Mouse (Mus musculus) embryonic facial prominence, embryonic 10.5 days (tissue): ENCODE results near the gene Eci1. TPM values are rescaled to one million over a fixed set of nuclear protein-coding genes. Genes with fewer than 3 reads are reported as not detected.
"Not testable (repeated sequence)": the region's sequence is repeated elsewhere in the genome, so short reads cannot be mapped to it uniquely, and the experiment has no call there.

Experiments
- DNase-seq: peaks from one replicate; pipeline ENCODE4 v3.0.0-alpha.2; 2017; ENCODE audit warnings: low spot score
- H3K27ac ChIP-seq: fragments of 300-500 bp; sonication (generic); replicated peaks from 2 replicates; pipeline ENCODE4 v1.5.1; 2016; ENCODE audit warnings: mild to moderate bottlenecking
- H3K27me3 ChIP-seq: fragments of 300-500 bp; sonication (generic); replicated peaks from 2 replicates; pipeline ENCODE4 v1.6.1; 2016; ENCODE audit warnings: low read depth, mild to moderate bottlenecking; ENCODE audit not compliant: poor library complexity, severe bottlenecking
- H3K36me3 ChIP-seq: fragments of 300-500 bp; sonication (generic); replicated peaks from 2 replicates; pipeline ENCODE4 v1.6.1; 2016; ENCODE audit warnings: mild to moderate bottlenecking, moderate library complexity
- H3K4me1 ChIP-seq: fragments of 300-500 bp; sonication (generic); 2 replicates; pipeline ENCODE4 v1.6.1; 2016
- H3K4me3 ChIP-seq: fragments of 300-500 bp; sonication (generic); 2 replicates; pipeline ENCODE4 v1.5.1; 2016; ENCODE audit warnings: mild to moderate bottlenecking, moderate library complexity
- H3K9me3 ChIP-seq: fragments of 300-500 bp; sonication (generic); 2 replicates; pipeline ENCODE4 v1.6.1; 2016; ENCODE audit warnings: mild to moderate bottlenecking
- WGBS: fragments of 180-500 bp; shearing (Covaris S2); methylation state at CpG from one replicate; pipeline ENCODE4 v1.1.7; 2016; 5-methylcytosine and 5-hydroxymethylcytosine counted together
- polyA plus RNA-seq: library from polyadenylated mRNA; unstranded; fragments of >200 nt; fragmentation: Nextera tagmentation; extraction: Ambion mirVana; gene quantifications from 2 replicates; pipeline ENCODE4 v1.2.1, GENCODE M21; 2016

The Eci1 gene
- polyA plus RNA-seq, 1 experiment from 2014 or later: 89.0 TPM

- H3K36me3 ChIP-seq: peaks cover 60% of the 10 kb centered on the region
- under 1% methylated on average over 21 of the region's 21 CpGs for WGBS
- no peaks in the 10 kb centered on the region for H3K27me3 ChIP-seq
- peak overlapping the region; percentile 97 for H3K27ac ChIP-seq
- no peak for DNase-seq
- peak overlapping the region; percentile 84 for H3K4me3 ChIP-seq
- H3K9me3 ChIP-seq: no peaks in the 10 kb centered on the region
- peaks cover 28% of the 10 kb centered on the region for H3K4me1 ChIP-seq
Observed at GRCm38 (mm10) chr17:24415011-24415410, 11.4 kb upstream of the Eci1 start.

GRCm38 (mm10) chr17:24416051-24416652 is 10.3 kb upstream of the Eci1 start:
- DNase-seq: no peak
- WGBS: 89% methylated on average over 3 of the region's 3 CpGs
- Histone ChIP-seq H3K27me3 (no peaks in the 10 kb centered on the region), H3K36me3 (peaks cover 63% of the 10 kb centered on the region), H3K4me1 (peaks cover 28% of the 10 kb centered on the region), H3K27ac (no peak overlapping the region), H3K9me3 (no peaks in the 10 kb centered on the region), H3K4me3 (peak overlapping the region; percentile 84)

- DNase-seq: no peak
- 94% methylated on average over 4 of the region's 4 CpGs for WGBS
- peaks cover 80% of the 10 kb centered on the region for H3K36me3 ChIP-seq
Observed at GRCm38 (mm10) chr17:24423114-24423513, 3.3 kb upstream of the Eci1 start.

GRCm38 (mm10) chr17:24424489-24424888 is 2.0 kb upstream of the Eci1 start:
- 88% methylated on average over 5 of the region's 5 CpGs for WGBS
- Histone ChIP-seq H3K27me3 (no peaks in the 10 kb centered on the region), H3K36me3 (peaks cover 70% of the 10 kb centered on the region), H3K27ac (no peak overlapping the region), H3K9me3 (no peaks in the 10 kb centered on the region), H3K4me3 (no peak overlapping the region), H3K4me1 (peaks cover 12% of the 10 kb centered on the region)
- no peak for DNase-seq

More at GRCm38 (mm10) chr17:24423114-24423513, 3.3 kb upstream of the Eci1 start:
- H3K4me3 ChIP-seq: no peak overlapping the region
- H3K9me3 ChIP-seq: no peaks in the 10 kb centered on the region
- peaks cover 12% of the 10 kb centered on the region for H3K4me1 ChIP-seq
- H3K27me3 ChIP-seq: no peaks in the 10 kb centered on the region
- H3K27ac ChIP-seq: no peak overlapping the region

GRCm38 (mm10) chr17:24425326-24425725 is 1.1 kb upstream of the Eci1 start:
- H3K9me3 ChIP-seq, H3K27me3 ChIP-seq, H3K4me3 ChIP-seq, DNase-seq, H3K27ac ChIP-seq: not testable (repeated sequence)
- H3K36me3 ChIP-seq: peaks cover 70% of the 10 kb centered on the region
- H3K4me1 ChIP-seq: peaks cover 12% of the 10 kb centered on the region
- WGBS: 91% methylated on average over 6 of the region's 8 CpGs

GRCm38 (mm10) chr17:24425905-24426304 is 536 bp upstream of the Eci1 start:
- 89% methylated on average over 7 of the region's 7 CpGs for WGBS
- peaks cover 12% of the 10 kb centered on the region for H3K4me1 ChIP-seq
- no peaks in the 10 kb centered on the region for H3K9me3 ChIP-seq
- H3K36me3 ChIP-seq: peaks cover 70% of the 10 kb centered on the region
- H3K4me3 ChIP-seq: peak overlapping the region; percentile 81; the same call in 1 of the 2 replicates
- H3K27me3 ChIP-seq: no peaks in the 10 kb centered on the region
- H3K27ac ChIP-seq: no peak overlapping the region
- no peak for DNase-seq

GRCm38 (mm10) chr17:24427170-24427557 is 723 bp downstream of the Eci1 start:
- Histone ChIP-seq H3K9me3 (no peaks in the 10 kb centered on the region), H3K4me3 (peak overlapping the region; percentile 81), H3K4me1 (peaks cover 12% of the 10 kb centered on the region), H3K36me3 (peaks cover 63% of the 10 kb centered on the region), H3K27ac (peak overlapping the region; percentile 97), H3K27me3 (no peaks in the 10 kb centered on the region)
- WGBS: 11% methylated on average over 8 of the region's 8 CpGs
- peak; percentile 37 for DNase-seq

GRCm38 (mm10) chr17:24429201-24429983 is 3.0 kb downstream of the Eci1 start:
- no peak for DNase-seq
- Histone ChIP-seq H3K4me1 (peaks cover 12% of the 10 kb centered on the region), H3K27ac (no peak overlapping the region), H3K27me3 (no peaks in the 10 kb centered on the region), H3K36me3 (peaks cover 62% of the 10 kb centered on the region), H3K9me3 (no peaks in the 10 kb centered on the region), H3K4me3 (0 out of 2 replicates have a peak overlapping the region, but pooled peaks have one; percentile 8)
- WGBS: 88% methylated on average over 14 of the region's 14 CpGs

GRCm38 (mm10) chr17:24437016-24437415 is 10.6 kb downstream of the Eci1 start:
- 76% methylated on average over 5 of the region's 5 CpGs for WGBS
- H3K4me1 ChIP-seq: no peaks in the 10 kb centered on the region
- DNase-seq: peak; percentile 24
- H3K36me3 ChIP-seq: peaks cover 96% of the 10 kb centered on the region
- H3K27ac ChIP-seq: no peak overlapping the region
- no peaks in the 10 kb centered on the region for H3K27me3 ChIP-seq
- no peak overlapping the region for H3K4me3 ChIP-seq
- no peaks in the 10 kb centered on the region for H3K9me3 ChIP-seq

- no peak for DNase-seq
- H3K4me1 ChIP-seq: no peaks in the 10 kb centered on the region
- H3K27ac ChIP-seq: no peak overlapping the region
- 91% methylated on average over 8 of the region's 8 CpGs for WGBS
- H3K9me3 ChIP-seq: no peaks in the 10 kb centered on the region
- H3K36me3 ChIP-seq: peaks cover 99% of the 10 kb centered on the region
- H3K4me3 ChIP-seq: no peak overlapping the region
- no peaks in the 10 kb centered on the region for H3K27me3 ChIP-seq
Observed at GRCm38 (mm10) chr17:24440377-24440776, 13.9 kb downstream of the Eci1 start.

GRCm38 (mm10) chr17:24441148-24441547 is 14.7 kb downstream of the Eci1 start:
- 57% methylated on average over 2 of the region's 2 CpGs for WGBS

GRCm38 (mm10) chr17:24442107-24442506 is 15.7 kb downstream of the Eci1 start:
- no peaks in the 10 kb centered on the region for H3K9me3 ChIP-seq
- no peak overlapping the region for H3K4me3 ChIP-seq
- H3K36me3 ChIP-seq: peaks cover 100% of the 10 kb centered on the region
- no peak overlapping the region for H3K27ac ChIP-seq
- no peaks in the 10 kb centered on the region for H3K4me1 ChIP-seq
- no peaks in the 10 kb centered on the region for H3K27me3 ChIP-seq
- no peak for DNase-seq
- 90% methylated on average over 14 of the region's 14 CpGs for WGBS

More at GRCm38 (mm10) chr17:24441148-24441547, 14.7 kb downstream of the Eci1 start:
- Histone ChIP-seq H3K4me3 (no peak overlapping the region), H3K9me3 (no peaks in the 10 kb centered on the region), H3K27ac (no peak overlapping the region), H3K36me3 (peaks cover 99% of the 10 kb centered on the region), H3K27me3 (no peaks in the 10 kb centered on the region), H3K4me1 (no peaks in the 10 kb centered on the region)
- DNase-seq: no peak

GRCm38 (mm10) chr17:24442632-24443155 is 16.3 kb downstream of the Eci1 start, which contains the start of gene Dnase1l2:
Gene Dnase1l2 (minus strand): TSS chr17:24443105.
- Histone ChIP-seq H3K9me3 (no peaks in the 10 kb centered on the region), H3K4me3 (no peak within 1 kb of the TSS), H3K27ac (no peak within 1 kb of the TSS), H3K27me3 (no peaks in the 10 kb centered on the region), H3K4me1 (no peaks in the 10 kb centered on the region), H3K36me3 (peaks cover 100% of the 10 kb centered on the region)
- DNase-seq: no peak
- 88% methylated on average over 7 of the region's 7 CpGs for WGBS
